Comparison of ENCODE assay signal across 8 mouse cellular contexts in the genomic region with DNA sequence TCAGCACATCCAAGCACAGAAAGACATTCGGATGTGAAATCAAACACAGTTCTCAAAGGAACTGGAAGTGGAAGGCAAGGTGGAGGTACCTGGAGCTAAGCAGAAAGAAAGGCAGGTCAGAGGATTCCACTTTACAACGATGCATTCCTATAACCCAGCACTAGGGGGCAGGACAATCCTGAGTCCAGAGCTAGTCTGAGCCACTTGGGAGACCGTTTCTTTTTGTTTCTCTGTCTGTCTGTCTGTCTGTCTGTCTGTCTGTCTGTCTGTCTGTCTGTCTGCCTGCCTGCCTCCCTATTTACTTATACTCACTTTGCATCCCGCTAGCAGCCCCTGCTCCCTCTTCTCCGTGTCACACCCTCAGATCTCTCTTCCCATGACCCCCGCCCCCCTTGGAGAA. TPM values are rescaled to one million over a fixed set of nuclear protein-coding genes. Genes with fewer than 3 reads are reported as not detected.
DNase-seq lines count a peak whose midpoint lies in the region; ATAC-seq lines count a peak whose summit lies in the region.

No protein-coding gene starts in this region.

- peak overlapping the region; percentile 59 for H3K4me2 ChIP-seq in heart, embryonic 14.5 days (ENCODE audit: low read length)
- H3K4me2 ChIP-seq in stomach, embryonic 14.5 days (replicated peaks; ENCODE audit: low read depth, low read length) = peak overlapping the region; percentile 26; the same call in 1 of the 2 replicates

- no peaks in the 10 kb centered on the region for H3K4me1 ChIP-seq in heart, embryonic 14.5 days (ENCODE audit: control insufficient read depth in 2 of 2, insufficient read depth in 2 of 2, low read length in 2 of 2)
- peaks cover 13% of the 10 kb centered on the region for H3K4me1 ChIP-seq in megakaryocyte, embryonic 14.5 days
- H3K4me1 ChIP-seq in stomach, embryonic 14.5 days (ENCODE audit: control insufficient read depth, insufficient read depth, low read length) = no peaks in the 10 kb centered on the region

- H3K9me3 ChIP-seq in heart, embryonic 14.5 days (ENCODE audit: control insufficient read depth, low read length) = no peaks in the 10 kb centered on the region
- no peaks in the 10 kb centered on the region for H3K9me3 ChIP-seq in megakaryocyte, embryonic 14.5 days
- no peaks in the 10 kb centered on the region for H3K9me3 ChIP-seq in stomach, embryonic 14.5 days (ENCODE audit: control insufficient read depth, low read depth, low read length)

- H3K27me3 ChIP-seq in heart, embryonic 14.5 days (ENCODE audit: control insufficient read depth, insufficient read depth, low read length) = no peaks in the 10 kb centered on the region
- H3K27me3 ChIP-seq in megakaryocyte, embryonic 14.5 days (replicated peaks) = peaks cover under 1% of the 10 kb centered on the region
- no peaks in the 10 kb centered on the region for H3K27me3 ChIP-seq in stomach, embryonic 14.5 days (ENCODE audit: control insufficient read depth, insufficient read depth, low read length)

- WGBS in heart, embryonic 14.5 days = 11% methylated on average over 6 of the region's 6 CpGs
- 17% methylated on average over 6 of the region's 6 CpGs for WGBS in stomach, embryonic 14.5 days

- peak; percentile 88 for ATAC-seq in CD4-positive, CD25-positive, alpha-beta regulatory T cell, adult 4 months
- no peak for ATAC-seq in heart, embryonic 14.5 days (ENCODE audit: insufficient number of reproducible peaks, insufficient read depth, low FRiP score, low read depth)
- no peak for ATAC-seq in stomach, embryonic 14.5 days (ENCODE audit: insufficient number of reproducible peaks, insufficient read depth, low FRiP score, low read depth)

- no peak overlapping the region for H3K9ac ChIP-seq in heart, embryonic 14.5 days (ENCODE audit: low read length)
- no peak overlapping the region for H3K9ac ChIP-seq in stomach, embryonic 14.5 days (replicated peaks; ENCODE audit: low read depth, low read length)

- peak; percentile 45 to 57 for DNase-seq in cerebellum, adult 18-20 months
- DNase-seq in cerebellum, adult 11 months = no peak
- peak; percentile 54 to 73 for DNase-seq in cerebellum, postnatal 14 days
- peak; percentile 61 to 76 for DNase-seq in kidney, postnatal 36 days

- H3K27ac ChIP-seq in heart, embryonic 14.5 days (replicated peaks in 1 of 2; ENCODE audit: control insufficient read depth in 1 of 2, insufficient read depth in 1 of 2, low read depth in 2 of 2, low read length in 2 of 2) = no peak overlapping the region
- H3K27ac ChIP-seq in stomach, embryonic 14.5 days (ENCODE audit: low read length) = no peak overlapping the region

- H3K36me3 ChIP-seq in heart, embryonic 14.5 days (ENCODE audit: control insufficient read depth, insufficient read depth, low read length) = no peaks in the 10 kb centered on the region
- H3K36me3 ChIP-seq in megakaryocyte, embryonic 14.5 days (replicated peaks; ENCODE audit: low read length) = no peaks in the 10 kb centered on the region
- no peaks in the 10 kb centered on the region for H3K36me3 ChIP-seq in stomach, embryonic 14.5 days (ENCODE audit: control insufficient read depth, insufficient read depth, low read length)

- peak overlapping the region; percentile 15 to 16; a peak in 2 of 4 replicates for H3K4me3 ChIP-seq in heart, embryonic 14.5 days (ENCODE audit: control insufficient read depth in 1 of 2, insufficient read depth in 1 of 2, low read depth in 1 of 2, low read length in 2 of 2)
- peak overlapping the region; percentile 90 for H3K4me3 ChIP-seq in megakaryocyte, embryonic 14.5 days (replicated peaks)
- no peak overlapping the region for H3K4me3 ChIP-seq in stomach, embryonic 14.5 days (ENCODE audit: low read depth, low read length)

RNA-seq across cellular contexts. Expression of gene Ube2d1, which starts 21.1 kb away (rescaled TPM):
- polyA plus RNA-seq in CD4-positive, CD25-positive, alpha-beta regulatory T cell, adult 4 months (2017; shearing (Covaris generic)) = 10 to 100 TPM; 16.6 to 22.2 TPM
- polyA plus RNA-seq in heart, embryonic 14.5 days (2014; fragmentation: Nextera tagmentation; extraction: Ambion mirVana) = 74.3 and 74.4 TPM in 2 replicates
- polyA plus RNA-seq in megakaryocyte, embryonic 14.5 days (2012; ENCODE audit: insufficient read depth, low replicate concordance) = 5.0 and 6.5 TPM in 2 replicates
- 72.0 and 76.0 TPM in 2 replicates for polyA plus RNA-seq in stomach, embryonic 14.5 days (2014; fragmentation: Nextera tagmentation; extraction: Ambion mirVana)

RNA-seq across cellular contexts. Expression of gene Cisd1, which starts 38.6 kb away (rescaled TPM):
- 10 to 100 TPM; 30.9 to 33.7 TPM for polyA plus RNA-seq in CD4-positive, CD25-positive, alpha-beta regulatory T cell, adult 4 months (2017; shearing (Covaris generic))
- 217 and 220 TPM in 2 replicates for polyA plus RNA-seq in heart, embryonic 14.5 days (2014; fragmentation: Nextera tagmentation; extraction: Ambion mirVana)
- polyA plus RNA-seq in megakaryocyte, embryonic 14.5 days (2012; ENCODE audit: insufficient read depth, low replicate concordance) = 31.8 and 32.1 TPM in 2 replicates
- 90.4 and 94.1 TPM in 2 replicates for polyA plus RNA-seq in stomach, embryonic 14.5 days (2014; fragmentation: Nextera tagmentation; extraction: Ambion mirVana)

RNA-seq across cellular contexts. Expression of gene Ipmk, which starts 41.4 kb away (rescaled TPM):
- polyA plus RNA-seq in CD4-positive, CD25-positive, alpha-beta regulatory T cell, adult 4 months (2017; shearing (Covaris generic)) = 1 to 10 TPM; 2.9 to 4.1 TPM
- 8.7 and 8.8 TPM in 2 replicates for polyA plus RNA-seq in heart, embryonic 14.5 days (2014; fragmentation: Nextera tagmentation; extraction: Ambion mirVana)
- 5.1 and 14.8 TPM in 2 replicates for polyA plus RNA-seq in megakaryocyte, embryonic 14.5 days (2012; ENCODE audit: insufficient read depth, low replicate concordance)
- polyA plus RNA-seq in stomach, embryonic 14.5 days (2014; fragmentation: Nextera tagmentation; extraction: Ambion mirVana) = 11.2 and 12.1 TPM in 2 replicates
